Mouse (Mus musculus) adrenal gland, postnatal 36 days (tissue): Measurements from ENCODE around the gene Igsf3. TPM values are rescaled to one million over a fixed set of nuclear protein-coding genes. Genes with fewer than 3 reads are reported as not detected.
A peak's percentile ranks its signal among the peaks of the same experiment; 100 is the strongest.

ENCODE experiments used
- DNase-seq, 2 experiments: peaks; one replicate each; pipeline ENCODE4 v3.0.0; 2021; ENCODE audit warnings: mixed read lengths in 1 of 2
- long read RNA-seq, 2 experiments: library from polyadenylated mRNA; stranded (forward); transcript quantifications; one replicate each; pipeline ENCODE4 v2.0.0; 2021; ENCODE audit warnings: borderline sequencing depth in 2 of 2
- total RNA-seq, 2 experiments: library from RNA; stranded (reverse); gene quantifications; 2 replicates each; pipeline ENCODE4 v1.2.3; 2021

Igsf3 gene
- total RNA-seq = 1 to 10 TPM; 5.2 to 6.7 TPM
- long read RNA-seq, experiment 1, partial matches to known transcripts = 1 of 1 reads
- long read RNA-seq, experiment 1, other reads (novel, unspliced or antisense) = 0 of 1 reads
- long read RNA-seq, experiment 2 = 0 reads

GRCm38 (mm10) chr3:101376538-101377247 is at the start of gene Igsf3:
Gene Igsf3 (plus strand): TSS chr3:101377083.
- peak; percentile 90 to 95 for DNase-seq

- peak; percentile 15 to 25 for DNase-seq
Observed at GRCm38 (mm10) chr3:101327248-101327647, 49.6 kb upstream of the Igsf3 start.

GRCm38 (mm10) chr3:101328617-101329016 is 48.3 kb upstream of the Igsf3 start:
- no peak for DNase-seq

- DNase-seq = peak in 1 of 2 experiments; percentile 10
Observed at GRCm38 (mm10) chr3:101343199-101343924, 33.5 kb upstream of the Igsf3 start.

- no peak for DNase-seq
Observed at GRCm38 (mm10) chr3:101344246-101344645, 32.6 kb upstream of the Igsf3 start.

GRCm38 (mm10) chr3:101345299-101345698 is 31.6 kb upstream of the Igsf3 start:
- no peak for DNase-seq

GRCm38 (mm10) chr3:101346806-101347205 is 30.1 kb upstream of the Igsf3 start:
- no peak for DNase-seq

- DNase-seq = no peak
Observed at GRCm38 (mm10) chr3:101348501-101349161, 28.3 kb upstream of the Igsf3 start.

- no peak for DNase-seq
Observed at GRCm38 (mm10) chr3:101349542-101350307, 27.2 kb upstream of the Igsf3 start.

GRCm38 (mm10) chr3:101350406-101350805 is 26.5 kb upstream of the Igsf3 start:
- no peak for DNase-seq

GRCm38 (mm10) chr3:101354490-101354889 is 22.4 kb upstream of the Igsf3 start:
- peak; percentile 36 to 58 for DNase-seq

- no peak for DNase-seq
Observed at GRCm38 (mm10) chr3:101355702-101356101, 21.2 kb upstream of the Igsf3 start.

GRCm38 (mm10) chr3:101356583-101357553 is 20.0 kb upstream of the Igsf3 start:
- no peak for DNase-seq

- DNase-seq = no peak
Observed at GRCm38 (mm10) chr3:101360832-101361231, 16.1 kb upstream of the Igsf3 start.

GRCm38 (mm10) chr3:101362391-101362790 is 14.5 kb upstream of the Igsf3 start:
- no peak for DNase-seq

GRCm38 (mm10) chr3:101363574-101363973 is 13.3 kb upstream of the Igsf3 start:
- no peak for DNase-seq

- DNase-seq = no peak
Observed at GRCm38 (mm10) chr3:101365081-101365612, 11.7 kb upstream of the Igsf3 start.

GRCm38 (mm10) chr3:101365911-101366310 is 11.0 kb upstream of the Igsf3 start:
- no peak for DNase-seq

GRCm38 (mm10) chr3:101367372-101367771 is 9.5 kb upstream of the Igsf3 start:
- DNase-seq = peak; percentile 9 to 26

- DNase-seq = peak; percentile 8 to 20
Observed at GRCm38 (mm10) chr3:101369301-101369881, 7.5 kb upstream of the Igsf3 start.
